Mouse (Mus musculus) C2C12 (cell line): ENCODE data around the gene Prl6a1. TPM values are rescaled to one million over a fixed set of nuclear protein-coding genes. Genes with fewer than 3 reads are reported as not detected.

Experiments
- H3K27me3 ChIP-seq: one replicate; pipeline ENCODE4 v1.6.1; 2011; ENCODE audit not compliant: control insufficient read depth, insufficient read depth, insufficient read length
- H3K36me3 ChIP-seq: one replicate; pipeline ENCODE4 v1.6.1; 2011; ENCODE audit not compliant: control insufficient read depth, insufficient read depth
- H3K4me3 ChIP-seq: one replicate; pipeline ENCODE4 v1.5.1; 2011; ENCODE audit warnings: mild to moderate bottlenecking, control low read depth; ENCODE audit not compliant: poor library complexity, insufficient read depth, severe bottlenecking
- H3K79me2 ChIP-seq: one replicate; pipeline ENCODE4 v1.6.1; 2011; ENCODE audit not compliant: control insufficient read depth, insufficient read depth
- H3K79me3 ChIP-seq: one replicate; pipeline ENCODE4 v1.6.1; 2011; ENCODE audit warnings: low read depth, control low read depth
- H3ac ChIP-seq: one replicate; pipeline ENCODE3; 2011; ENCODE audit warnings: low read depth; ENCODE audit not compliant: control insufficient read depth, insufficient read length
- CEBPB ChIP-seq: IDR thresholded peaks from one replicate; pipeline ENCODE4 v1.6.1; 2011; ENCODE audit warnings: low read depth, mild to moderate bottlenecking, control low read depth, moderate library complexity
- CTCF ChIP-seq: IDR thresholded peaks from one replicate; pipeline ENCODE4 v1.5.1; 2011; ENCODE audit not compliant: control insufficient read depth, insufficient read depth, insufficient read length
- FOSL1 ChIP-seq: IDR thresholded peaks from one replicate; pipeline ENCODE4 v1.8.0; 2011; ENCODE audit warnings: mild to moderate bottlenecking, low read length; ENCODE audit not compliant: poor library complexity, insufficient read depth, severe bottlenecking
- MAX ChIP-seq: IDR thresholded peaks from one replicate; pipeline ENCODE4 v1.6.1; 2011; ENCODE audit warnings: mild to moderate bottlenecking, control low read depth
- MYOD1 ChIP-seq: IDR thresholded peaks from one replicate; pipeline ENCODE4 v1.6.1; 2011; ENCODE audit warnings: low read depth; ENCODE audit not compliant: control insufficient read depth, insufficient read length
- MYOG ChIP-seq: IDR thresholded peaks from one replicate; pipeline ENCODE4 v1.6.1; 2011; ENCODE audit not compliant: control insufficient read depth, insufficient read length; ENCODE audit errors: extremely low read depth
- USF1 ChIP-seq: IDR thresholded peaks from one replicate; pipeline ENCODE4 v1.6.1; 2011; ENCODE audit warnings: low read depth, mild to moderate bottlenecking, control low read depth, moderate library complexity
- long read RNA-seq, 2 experiments: library from polyadenylated mRNA; unstranded; transcript quantifications; one replicate each; pipeline ENCODE4 v2.0.0; 2019 to 2020
- polyA plus RNA-seq: library from polyadenylated mRNA; unstranded; fragments of >200 nt; fragmentation: generic; extraction: Trizol; gene quantifications from one replicate; pipeline ENCODE4 v1.2.1, GENCODE M21; 2012; ENCODE audit warnings: missing spikeins

Gene Prl6a1
- polyA plus RNA-seq, result 0.04 TPM
- long read RNA-seq, experiment 1, result 0 reads
- long read RNA-seq, experiment 2, result 0 reads

- Histone ChIP-seq H3K36me3 (no peaks in the 10 kb centered on the region), H3K4me3 (no peak within 1 kb of the TSS), H3K27me3 (no peaks in the 10 kb centered on the region), H3K79me2 (no peaks in the 10 kb centered on the region), H3ac (no peak within 1 kb of the TSS), H3K79me3 (no peaks in the 10 kb centered on the region)
- TF ChIP-seq MYOG (no peak), CEBPB (peak; percentile 27)
Observed at GRCm38 (mm10) chr13:27312334-27313225, at the start of gene Prl6a1. TSS of gene Prl6a1 (plus strand) at chr13:27312627.

DNA sequence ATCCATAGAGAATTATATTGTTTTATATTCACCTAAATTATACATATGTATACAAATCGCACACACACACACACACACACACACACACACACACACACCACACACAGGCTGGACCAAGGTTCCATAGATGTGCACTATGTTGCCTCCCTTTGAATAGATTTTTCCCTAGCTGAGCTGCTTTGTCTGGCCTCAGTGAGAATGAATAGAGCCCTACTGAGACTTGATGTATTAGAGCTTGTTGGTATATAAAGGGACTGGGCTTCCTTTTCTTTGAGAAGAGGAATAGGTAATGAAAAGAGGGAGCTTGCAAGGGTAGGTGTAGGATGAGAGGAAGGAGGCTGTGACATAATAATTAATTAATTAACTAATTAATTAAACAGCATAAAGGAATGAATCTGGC lies 22.6 kb downstream of the Prl6a1 start:
- no peaks in the 10 kb centered on the region for H3K79me2 ChIP-seq
- H3K4me3 ChIP-seq, result no peak overlapping the region
- no peaks in the 10 kb centered on the region for H3K79me3 ChIP-seq
- no peak overlapping the region for H3ac ChIP-seq
- H3K27me3 ChIP-seq, result no peaks in the 10 kb centered on the region
- TF ChIP-seq MYOD1, result no peak
- H3K36me3 ChIP-seq, result no peaks in the 10 kb centered on the region

DNA sequence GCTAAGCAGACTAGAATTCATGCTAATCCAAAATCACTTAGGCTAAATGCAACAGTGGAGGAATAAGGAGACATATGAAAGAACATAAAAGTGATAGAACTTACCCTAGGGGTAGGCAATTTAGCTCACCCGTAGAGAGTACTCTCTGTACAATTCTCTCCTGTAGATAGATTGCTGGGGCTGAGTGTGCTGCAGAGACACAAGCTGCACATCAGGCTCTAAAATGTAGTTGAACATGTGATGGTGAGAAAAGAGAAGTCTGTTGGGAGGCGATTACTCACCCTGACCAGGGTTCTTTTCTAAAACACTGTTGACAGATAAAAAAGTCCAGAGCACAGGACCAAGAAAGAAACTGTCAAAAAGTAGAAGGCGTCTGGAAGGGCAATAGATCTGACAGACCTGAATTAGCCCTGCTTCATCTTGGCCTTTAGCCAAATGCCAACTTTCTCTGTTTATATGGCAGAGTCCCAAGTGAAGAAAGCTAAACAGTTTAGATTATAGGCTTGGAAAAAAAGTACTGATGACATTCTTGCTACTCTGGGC lies 30.4 kb downstream of the Prl6a1 start:
- Histone ChIP-seq H3ac (no peak overlapping the region), H3K79me3 (no peaks in the 10 kb centered on the region), H3K36me3 (no peaks in the 10 kb centered on the region), H3K4me3 (no peak overlapping the region), H3K79me2 (no peaks in the 10 kb centered on the region), H3K27me3 (no peaks in the 10 kb centered on the region)
- TF ChIP-seq MAX (no peak), USF1 (no peak), MYOD1 (no peak), CTCF (no peak), FOSL1 (no peak), MYOG (no peak), CEBPB (no peak)

- H3K4me3 ChIP-seq, result no peak within 1 kb of the TSS
- H3K79me2 ChIP-seq, result no peaks in the 10 kb centered on the region
- H3K27me3 ChIP-seq, result no peaks in the 10 kb centered on the region
- H3K36me3 ChIP-seq, result no peaks in the 10 kb centered on the region
- H3ac ChIP-seq, result no peak within 1 kb of the TSS
- no peak for TF ChIP-seq USF1
- TF ChIP-seq CTCF, result no peak
- no peak for TF ChIP-seq MYOD1
- TF ChIP-seq MAX, result no peak
- no peak for TF ChIP-seq MYOG
- H3K79me3 ChIP-seq, result no peaks in the 10 kb centered on the region
Observed at GRCm38 (mm10) chr13:27345373-27345772, 32.9 kb downstream of the Prl6a1 start, which contains the start of gene Prl8a2. TSS of gene Prl8a2 (plus strand) at chr13:27345673.

Other genes starting within 250 kb of the Prl6a1 start
- not detected for gene Prl3d1, start 218.4 kb upstream of the Prl6a1 start, polyA plus RNA-seq
- gene Prl3d2, start 190.9 kb upstream of the Prl6a1 start, polyA plus RNA-seq, result 0.21 TPM
- gene Prl3d3, start 155.8 kb upstream of the Prl6a1 start, polyA plus RNA-seq, result 0.22 TPM
- not detected for gene Prl3c1, start 116.0 kb upstream of the Prl6a1 start, polyA plus RNA-seq
- gene Prl3b1, start 70.8 kb upstream of the Prl6a1 start, polyA plus RNA-seq, result not detected
- gene Prl3a1, start 53.2 kb upstream of the Prl6a1 start, polyA plus RNA-seq, result not detected
- gene Prl8a2, start 33.0 kb downstream of the Prl6a1 start, polyA plus RNA-seq, result not detected
- gene Prl2b1, start 78.2 kb downstream of the Prl6a1 start, polyA plus RNA-seq, result not detected
- not detected for gene Prl8a6, start 126.1 kb downstream of the Prl6a1 start, polyA plus RNA-seq
- gene Prl8a8, start 200.6 kb downstream of the Prl6a1 start, polyA plus RNA-seq, result not detected